Mouse (Mus musculus): ENCODE measurements around the gene Wdr66.

- TF ChIP-seq CTCF (IDR thresholded peaks at IDR 0.05) = peak; percentile 88
- TF ChIP-seq EP300 (IDR thresholded peaks at IDR 0.05; ENCODE audit: insufficient read depth, low read depth, low read length) = no peak
Measured at GRCm38 (mm10) chr5:123258990-123259389, 7.1 kb downstream of the Wdr66 start.
